Mouse (Mus musculus) small intestine, adult 2 months (tissue): ENCODE measurements around the gene Cplx2.

ENCODE experiments used
- CTCF ChIP-seq: fragments of 200-500 bp; IDR thresholded peaks from 2 replicates; pipeline ENCODE4 v1.5.1; 2012; ENCODE audit warnings: low read depth, mild to moderate bottlenecking, control low read depth, inconsistent platforms, low read length, moderate library complexity, mixed read lengths; ENCODE audit not compliant: insufficient replicate concordance, insufficient read length; ENCODE audit errors: extremely low read depth
- POLR2A ChIP-seq: fragments of 200-500 bp; IDR thresholded peaks from 2 replicates; pipeline ENCODE4 v1.6.1; 2012; ENCODE audit warnings: low read depth, mild to moderate bottlenecking, control low read depth, inconsistent platforms, low read length, moderate library complexity

- TF ChIP-seq POLR2A, result no peak
- no peak for TF ChIP-seq CTCF
Measured at GRCm38 (mm10) chr13:54349126-54349759, 21.9 kb upstream of the Cplx2 start.
